Mouse (Mus musculus): Measurements from ENCODE around the gene Nipal3. TPM values are rescaled to one million over a fixed set of nuclear protein-coding genes. Genes with fewer than 3 reads are reported as not detected.
A peak's percentile ranks its signal among the peaks of the same experiment; 100 is the strongest.

Gene Nipal3
- total and polyA plus RNA-seq, 3 experiments: 27.0 to 41.5 (median 35.0) TPM

DNA sequence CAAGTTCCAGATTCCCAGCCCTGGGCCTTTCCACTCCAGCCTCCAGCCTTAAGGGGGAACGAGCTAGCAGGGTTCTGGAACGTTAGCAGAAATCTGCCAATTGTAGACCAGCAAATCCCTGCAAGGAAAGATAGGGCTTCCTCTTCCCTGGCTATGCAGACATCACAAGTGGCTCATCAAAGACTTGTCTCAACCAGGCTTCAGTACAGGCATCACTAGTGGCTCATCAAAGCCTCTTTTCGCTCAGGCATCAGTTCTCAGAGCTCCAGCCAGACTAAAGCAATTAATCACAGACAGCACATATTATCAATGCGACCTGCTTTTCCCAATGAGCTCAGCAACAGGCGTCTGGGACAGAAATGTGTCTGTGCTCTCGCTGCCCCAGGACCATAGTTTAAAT is 38.2 kb upstream of the Nipal3 start:
- intact Hi-C loops (cut with DNase I): no loop called here
- TF ChIP-seq POLR2A (IDR thresholded peaks at IDR 0.05; ENCODE audit: insufficient read depth, low read depth, low read length) (no peak), CTCF (IDR thresholded peaks at IDR 0.05) (no peak), EP300 (IDR thresholded peaks at IDR 0.05; ENCODE audit: insufficient read depth, low read depth, low read length) (no peak)

DNA sequence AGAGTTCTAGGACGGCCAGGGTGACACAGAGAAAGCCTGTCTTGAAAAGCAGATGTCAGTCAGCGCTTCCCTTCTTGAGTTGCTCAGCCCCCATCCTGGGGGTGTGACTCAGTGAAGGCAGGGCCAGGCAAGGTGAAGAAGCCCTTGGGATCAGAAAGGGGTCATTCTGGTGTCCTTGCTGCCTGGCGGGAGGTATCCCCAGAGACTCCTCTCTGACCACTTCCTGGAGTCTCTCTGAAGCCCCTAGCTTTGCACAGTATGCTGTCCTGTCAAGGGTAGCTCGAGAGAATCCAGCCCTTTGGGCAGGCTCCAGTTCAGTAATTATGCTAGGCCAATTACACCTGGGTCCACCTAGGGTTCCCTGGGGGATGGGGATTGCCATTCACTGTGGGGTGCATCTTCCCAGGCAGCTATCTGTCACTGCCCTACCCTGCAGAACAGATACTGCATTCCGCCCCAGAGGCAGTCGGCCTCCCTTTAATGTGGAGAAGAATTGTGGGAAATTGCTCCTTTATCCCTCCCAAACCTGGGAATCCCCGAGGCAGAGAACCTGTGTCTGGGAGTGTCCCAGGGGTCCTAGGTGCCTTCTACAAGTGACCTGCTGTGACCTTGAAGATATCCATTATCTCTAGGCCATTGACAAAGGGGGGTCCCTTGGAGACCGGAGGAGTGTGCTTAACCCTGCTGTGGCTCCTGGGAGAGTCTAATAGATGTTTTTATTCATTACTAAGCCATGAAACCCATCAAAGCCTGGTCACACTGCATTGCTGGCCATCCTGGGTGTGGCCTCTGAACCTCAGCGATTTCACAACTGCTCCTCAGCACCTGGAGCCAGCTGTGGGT is 37.2 kb upstream of the Nipal3 start:
- TF ChIP-seq POLR2A (IDR thresholded peaks at IDR 0.05; ENCODE audit: insufficient read depth, low read depth, low read length) (no peak), EP300 (IDR thresholded peaks at IDR 0.05; ENCODE audit: insufficient read depth, low read depth, low read length) (no peak), CTCF (IDR thresholded peaks at IDR 0.05) (no peak)
- H3K27me3 ChIP-seq (ENCODE audit: control insufficient read depth, insufficient read depth, low read length): no peaks in the 10 kb centered on the region
- H3K4me3 ChIP-seq: no peak overlapping the region
- H3K9ac ChIP-seq (ENCODE audit: low read depth, low read length): no peak overlapping the region
- DNase-seq: no peak
- no peaks in the 10 kb centered on the region for H3K79me2 ChIP-seq (replicated peaks; ENCODE audit: control insufficient read depth, insufficient read depth, low read length)
- intact Hi-C loops (cut with DNase I): no loop called here
- H3K4me1 ChIP-seq (ENCODE audit: control insufficient read depth, insufficient read depth, low read length): no peaks in the 10 kb centered on the region
- no peak overlapping the region for H3K27ac ChIP-seq
- no peaks in the 10 kb centered on the region for H3K36me3 ChIP-seq (ENCODE audit: control insufficient read depth, insufficient read depth, low read length)
- 59% methylated on average over 9 of the region's 9 CpGs for WGBS

More for the DNA sequence above, 38.2 kb upstream of the Nipal3 start:
- DNase-seq: no peak
- 60% methylated on average over 6 of the region's 6 CpGs for WGBS
- Histone ChIP-seq H3K27me3 (ENCODE audit: control insufficient read depth, insufficient read depth, low read length) (no peaks in the 10 kb centered on the region), H3K27ac (no peak overlapping the region), H3K36me3 (ENCODE audit: control insufficient read depth, insufficient read depth, low read length) (no peaks in the 10 kb centered on the region), H3K4me1 (ENCODE audit: control insufficient read depth, insufficient read depth, low read length) (no peaks in the 10 kb centered on the region), H3K4me3 (no peak overlapping the region), H3K79me2 (replicated peaks; ENCODE audit: control insufficient read depth, insufficient read depth, low read length) (no peaks in the 10 kb centered on the region), H3K9ac (ENCODE audit: low read depth, low read length) (no peak overlapping the region)

DNA sequence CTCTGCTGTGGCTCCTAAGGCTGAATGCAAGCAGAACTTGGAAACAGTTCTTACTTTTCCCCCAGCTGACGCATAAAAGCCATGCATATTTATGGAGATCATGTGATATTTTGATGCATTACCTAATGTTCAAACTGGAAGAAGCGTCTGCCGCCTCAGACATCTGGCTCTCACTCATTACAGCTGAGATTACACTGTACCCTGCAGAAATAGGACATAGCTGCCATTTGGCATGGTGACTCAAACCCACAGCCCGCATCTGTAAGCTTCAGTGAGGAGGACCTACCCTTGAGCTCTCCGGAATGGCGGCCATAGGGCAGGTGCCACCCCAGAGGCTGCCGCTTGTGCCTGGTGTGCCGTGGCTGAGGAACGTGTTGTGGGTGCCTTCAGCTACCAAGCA is 36.4 kb upstream of the Nipal3 start:
- H3K36me3 ChIP-seq (ENCODE audit: control insufficient read depth, insufficient read depth, low read length): no peaks in the 10 kb centered on the region
- H3K27ac ChIP-seq: no peak overlapping the region
- intact Hi-C loops (cut with DNase I): no loop called here
- H3K27me3 ChIP-seq (ENCODE audit: control insufficient read depth, insufficient read depth, low read length): no peaks in the 10 kb centered on the region
- H3K4me3 ChIP-seq: no peak overlapping the region
- WGBS: 91% methylated on average over 9 of the region's 9 CpGs
- H3K79me2 ChIP-seq (replicated peaks; ENCODE audit: control insufficient read depth, insufficient read depth, low read length): no peaks in the 10 kb centered on the region
- DNase-seq: no peak
- H3K4me1 ChIP-seq (ENCODE audit: control insufficient read depth, insufficient read depth, low read length): no peaks in the 10 kb centered on the region
- TF ChIP-seq POLR2A (IDR thresholded peaks at IDR 0.05; ENCODE audit: insufficient read depth, low read depth, low read length): no peak
- no peak for TF ChIP-seq CTCF (IDR thresholded peaks at IDR 0.05)
- no peak for TF ChIP-seq EP300 (IDR thresholded peaks at IDR 0.05; ENCODE audit: insufficient read depth, low read depth, low read length)
- H3K9ac ChIP-seq (ENCODE audit: low read depth, low read length): no peak overlapping the region

DNA sequence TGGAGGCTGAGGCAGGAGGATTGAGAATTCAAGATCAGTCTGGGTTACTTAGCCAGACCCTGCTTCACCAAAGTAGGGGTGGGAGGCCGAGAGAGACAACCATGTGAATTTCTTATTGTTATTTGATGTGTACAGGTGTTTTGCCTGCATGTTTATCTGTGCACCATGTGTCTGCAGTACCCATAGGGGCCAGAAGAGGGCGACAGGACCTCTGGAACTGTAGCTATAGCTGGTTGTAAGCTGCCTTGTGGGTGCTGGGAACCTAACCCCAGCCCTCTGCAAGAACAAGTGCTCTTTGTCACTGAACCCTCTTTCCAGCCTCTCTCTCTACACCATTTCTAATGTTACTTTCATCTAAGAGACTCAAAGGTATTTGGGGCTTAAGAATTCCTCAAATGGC is 35.4 kb upstream of the Nipal3 start:
- Histone ChIP-seq H3K9ac (ENCODE audit: low read depth, low read length) (no peak overlapping the region), H3K4me1 (ENCODE audit: control insufficient read depth, insufficient read depth, low read length) (no peaks in the 10 kb centered on the region), H3K36me3 (ENCODE audit: control insufficient read depth, insufficient read depth, low read length) (no peaks in the 10 kb centered on the region), H3K27ac (no peak overlapping the region), H3K79me2 (replicated peaks; ENCODE audit: control insufficient read depth, insufficient read depth, low read length) (no peaks in the 10 kb centered on the region), H3K4me3 (no peak overlapping the region), H3K27me3 (ENCODE audit: control insufficient read depth, insufficient read depth, low read length) (no peaks in the 10 kb centered on the region)
- TF ChIP-seq POLR2A (IDR thresholded peaks at IDR 0.05; ENCODE audit: insufficient read depth, low read depth, low read length) (no peak), CTCF (IDR thresholded peaks at IDR 0.05) (peak; percentile 45)
- WGBS: 57% methylated on average over 2 of the region's 2 CpGs
- intact Hi-C loops (cut with DNase I): no loop called here
- DNase-seq: no peak

DNA sequence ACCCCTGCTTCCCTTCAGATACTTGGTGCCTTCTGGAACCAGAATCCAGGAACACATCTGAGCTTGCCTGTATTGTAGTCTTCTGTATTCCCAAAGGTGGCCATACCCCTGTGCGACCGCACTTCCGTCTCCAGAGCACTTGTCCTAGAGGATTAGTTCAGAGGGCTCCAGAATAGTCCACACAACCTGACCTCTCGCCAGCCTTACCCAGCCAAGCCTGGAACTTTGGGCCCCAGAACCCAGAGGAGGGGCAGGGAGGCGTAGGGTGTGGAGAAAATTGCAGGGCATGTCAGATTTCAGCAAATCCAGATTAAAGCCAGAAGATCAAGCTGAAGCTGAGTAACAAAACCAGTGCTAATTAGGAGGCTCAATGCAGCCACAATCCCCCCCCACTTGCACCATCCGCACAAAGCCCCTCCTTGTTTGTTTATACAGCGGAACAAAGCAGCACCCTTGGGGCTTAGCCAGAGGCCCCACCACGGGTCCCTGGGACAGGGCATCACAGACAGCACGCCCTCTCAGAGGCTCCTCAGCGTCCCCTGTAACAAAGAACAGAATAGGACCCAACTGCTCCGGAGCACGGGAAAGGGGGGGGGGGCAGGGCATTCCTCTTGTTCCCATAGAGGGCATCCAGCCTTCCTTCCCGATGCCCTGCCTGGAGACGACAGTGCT is 31.3 kb upstream of the Nipal3 start:
- H3K36me3 ChIP-seq (ENCODE audit: control insufficient read depth, insufficient read depth, low read length): no peaks in the 10 kb centered on the region
- H3K27me3 ChIP-seq (ENCODE audit: control insufficient read depth, insufficient read depth, low read length): no peaks in the 10 kb centered on the region
- H3K79me2 ChIP-seq (replicated peaks; ENCODE audit: control insufficient read depth, insufficient read depth, low read length): no peaks in the 10 kb centered on the region
- H3K9ac ChIP-seq (ENCODE audit: low read depth, low read length): no peak overlapping the region
- H3K27ac ChIP-seq: no peak overlapping the region
- no peak for TF ChIP-seq CTCF (IDR thresholded peaks at IDR 0.05)
- TF ChIP-seq POLR2A (IDR thresholded peaks at IDR 0.05; ENCODE audit: insufficient read depth, low read depth, low read length): no peak
- TF ChIP-seq EP300 (IDR thresholded peaks at IDR 0.05; ENCODE audit: insufficient read depth, low read depth, low read length): no peak
- intact Hi-C loops (cut with DNase I): no loop called here
- 43% methylated on average over 14 of the region's 14 CpGs for WGBS
- H3K4me1 ChIP-seq (ENCODE audit: control insufficient read depth, insufficient read depth, low read length): no peaks in the 10 kb centered on the region
- DNase-seq: no peak
- H3K4me3 ChIP-seq: no peak overlapping the region

DNA sequence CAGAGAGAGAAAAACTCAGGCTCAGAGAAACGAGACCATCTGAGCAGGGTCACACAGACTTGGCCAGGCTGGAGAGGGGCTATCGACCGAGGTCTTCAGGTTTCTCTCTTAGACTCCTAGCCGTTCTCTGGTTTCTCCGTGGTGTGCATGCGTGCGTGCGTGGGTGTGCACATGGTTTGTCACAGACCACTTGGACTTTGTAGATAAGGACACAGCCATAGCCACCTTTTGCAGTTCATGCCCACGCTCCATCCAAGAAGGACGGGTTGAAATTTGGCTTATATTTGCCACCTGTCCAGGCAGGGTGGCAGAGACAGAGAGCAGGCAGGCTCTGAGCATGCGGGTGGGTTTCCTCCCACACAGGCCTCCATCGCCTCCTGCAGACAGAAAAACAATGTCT is 30.2 kb upstream of the Nipal3 start:
- H3K9ac ChIP-seq (ENCODE audit: low read depth, low read length): no peak overlapping the region
- H3K4me3 ChIP-seq: no peak overlapping the region
- no peaks in the 10 kb centered on the region for H3K36me3 ChIP-seq (ENCODE audit: control insufficient read depth, insufficient read depth, low read length)
- 65% methylated on average over 12 of the region's 12 CpGs for WGBS
- H3K27me3 ChIP-seq (ENCODE audit: control insufficient read depth, insufficient read depth, low read length): no peaks in the 10 kb centered on the region
- no peaks in the 10 kb centered on the region for H3K79me2 ChIP-seq (replicated peaks; ENCODE audit: control insufficient read depth, insufficient read depth, low read length)
- no peak overlapping the region for H3K27ac ChIP-seq
- TF ChIP-seq POLR2A (IDR thresholded peaks at IDR 0.05; ENCODE audit: insufficient read depth, low read depth, low read length): no peak
- TF ChIP-seq EP300 (IDR thresholded peaks at IDR 0.05; ENCODE audit: insufficient read depth, low read depth, low read length): no peak
- intact Hi-C loops (cut with DNase I): no loop called here
- no peak for DNase-seq
- H3K4me1 ChIP-seq (ENCODE audit: control insufficient read depth, insufficient read depth, low read length): no peaks in the 10 kb centered on the region

Measured in heart, adult 2 months (tissue).